Mouse (Mus musculus) testis, postnatal 14 days (tissue): ENCODE results near the gene Gm8232.
"Not testable (repeated sequence)": the region's sequence is repeated elsewhere in the genome, so short reads cannot be mapped to it uniquely, and the experiment has no call there.

Experiments used
- DNase-seq: peaks from one replicate; pipeline ENCODE4 v3.0.0; 2021; ENCODE audit warnings: low spot score

The Gm8232 gene

GRCm38 (mm10) chr14:44433335-44433734 is at the start of gene Gm8232:
Gene Gm8232, plus strand, starts transcription at chr14:44433635.
- not testable (repeated sequence) for DNase-seq

- DNase-seq = not testable (repeated sequence)
Observed at GRCm38 (mm10) chr14:44384233-44384632, 49.2 kb upstream of the Gm8232 start.

- DNase-seq = not testable (repeated sequence)
Observed at GRCm38 (mm10) chr14:44410588-44410987, 22.8 kb upstream of the Gm8232 start, which contains the start of gene Gm3371. Gene Gm3371, minus strand, starts transcription at chr14:44410688.
